Mouse (Mus musculus) liver, embryonic 16.5 days (tissue): ENCODE data around the gene Krtap29-1. TPM values are rescaled to one million over a fixed set of nuclear protein-coding genes. Genes with fewer than 3 reads are reported as not detected.

Experiments used
- ATAC-seq: fragments of 200-750 bp; cut with Nextera tagmentation; 2 replicates; pipeline ENCODE4 v1.8.0; 2017; ENCODE audit warnings: low read depth, mild to moderate bottlenecking, moderate number of reproducible peaks, moderate library complexity
- H3K27ac ChIP-seq: fragments of 300-500 bp; sonication (generic); 2 replicates; pipeline ENCODE4 v1.5.1; 2014; ENCODE audit warnings: mild to moderate bottlenecking, low read length
- H3K27me3 ChIP-seq: fragments of 300-500 bp; sonication (generic); 2 replicates; pipeline ENCODE4 v1.6.1; 2014; ENCODE audit warnings: low read depth, low read length, mixed read lengths; ENCODE audit not compliant: control insufficient read depth, insufficient read depth
- H3K36me3 ChIP-seq: fragments of 300-500 bp; sonication (generic); 2 replicates; pipeline ENCODE4 v1.6.1; 2014; ENCODE audit warnings: mild to moderate bottlenecking; ENCODE audit not compliant: control insufficient read depth, insufficient read depth
- H3K4me1 ChIP-seq: fragments of 300-500 bp; sonication (generic); 2 replicates; pipeline ENCODE4 v1.6.1; 2014; ENCODE audit warnings: low read depth, low read length, mixed read lengths; ENCODE audit not compliant: control insufficient read depth
- H3K4me2 ChIP-seq: fragments of 300-500 bp; sonication (generic); 2 replicates; pipeline ENCODE4 v1.6.1; 2014; ENCODE audit warnings: low read depth, low read length, mixed read lengths
- H3K4me3 ChIP-seq: fragments of 300-500 bp; sonication (generic); 2 replicates; pipeline ENCODE4 v1.5.1; 2014; ENCODE audit warnings: low read depth, mild to moderate bottlenecking, low read length
- H3K9ac ChIP-seq: fragments of 300-500 bp; sonication (generic); 2 replicates; pipeline ENCODE4 v1.6.1; 2014; ENCODE audit warnings: low read depth, low read length
- H3K9me3 ChIP-seq: fragments of 300-500 bp; sonication (generic); replicated peaks from 2 replicates; pipeline ENCODE4 v1.6.1; 2016; ENCODE audit warnings: low read length; ENCODE audit not compliant: control insufficient read depth
- WGBS: fragments of 180-500 bp; shearing (Covaris S2); extraction: QIAGEN DNeasy Blood & Tissue Kit; methylation state at CpG from one replicate; pipeline ENCODE4 v1.1.7; 2014; ENCODE audit not compliant: insufficient replicate concordance; 5-methylcytosine and 5-hydroxymethylcytosine counted together
- polyA plus RNA-seq: library from polyadenylated mRNA; unstranded; fragments of >200 nt; fragmentation: Nextera tagmentation; extraction: Ambion mirVana; gene quantifications from 2 replicates; pipeline ENCODE4 v1.2.1, GENCODE M21; 2015

The Krtap29-1 gene
- not detected in 2 replicates for polyA plus RNA-seq

- H3K9me3 ChIP-seq, result no peaks in the 10 kb centered on the region
- H3K27ac ChIP-seq, result no peak within 1 kb of the TSS
- H3K4me3 ChIP-seq, result no peak within 1 kb of the TSS
- no peaks in the 10 kb centered on the region for H3K4me1 ChIP-seq
- no peak within 1 kb of the TSS for H3K4me2 ChIP-seq
- no peaks in the 10 kb centered on the region for H3K27me3 ChIP-seq
- WGBS, result 54% methylated on average over 5 of the region's 5 CpGs
- no peak within 1 kb of the TSS for H3K9ac ChIP-seq
- no peaks in the 10 kb centered on the region for H3K36me3 ChIP-seq
- no peak for ATAC-seq
Observed at GRCm38 (mm10) chr11:99978953-99979352, at the start of gene Krtap29-1. TSS of gene Krtap29-1 (minus strand) at chr11:99979053.

DNA sequence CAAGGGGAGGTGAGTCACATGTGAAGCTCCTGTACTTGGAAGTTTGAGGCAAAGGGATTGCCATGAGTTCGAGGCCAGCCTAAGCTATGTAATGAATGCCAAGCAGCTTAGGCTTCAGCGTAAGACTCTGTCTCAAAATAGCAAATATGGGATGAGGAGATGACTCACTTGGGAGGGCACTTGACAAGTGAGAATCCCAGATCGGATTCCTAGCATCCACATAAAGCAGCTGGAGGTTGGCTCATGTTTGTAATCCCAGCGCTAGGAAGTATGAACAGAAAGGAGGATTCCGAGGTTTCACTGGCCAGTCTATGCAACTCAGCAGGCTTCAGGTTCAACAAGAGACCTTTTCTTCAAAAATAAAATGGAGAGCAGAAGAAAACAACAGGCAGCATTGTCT lies 42.6 kb upstream of the Krtap29-1 start:
- Histone ChIP-seq H3K4me2 (no peak overlapping the region), H3K36me3 (no peaks in the 10 kb centered on the region), H3K27ac (no peak overlapping the region), H3K9me3 (no peaks in the 10 kb centered on the region), H3K4me1 (no peaks in the 10 kb centered on the region), H3K9ac (no peak overlapping the region), H3K4me3 (no peak overlapping the region), H3K27me3 (no peaks in the 10 kb centered on the region)
- 57% methylated on average over 5 of the region's 5 CpGs for WGBS
- ATAC-seq, result no peak

DNA sequence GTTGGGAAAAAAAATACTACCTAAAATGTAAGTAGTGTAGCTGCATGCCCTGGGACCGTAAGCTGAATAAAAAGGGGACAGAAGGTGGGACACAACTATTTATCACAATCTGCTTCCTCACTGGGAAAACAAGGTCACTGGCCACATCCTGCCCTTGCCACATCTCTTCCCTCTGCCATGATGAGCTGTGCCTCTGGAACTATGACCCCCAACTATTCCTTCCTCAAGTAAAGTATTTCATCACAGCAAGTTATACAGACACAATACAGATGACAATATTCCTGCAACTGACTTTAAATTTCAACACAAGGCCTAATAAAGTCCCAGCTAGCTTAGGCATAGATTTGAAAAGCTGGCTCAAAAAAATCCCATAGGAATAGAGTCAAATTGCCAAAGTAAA lies 40.6 kb upstream of the Krtap29-1 start:
- Histone ChIP-seq H3K27me3 (no peaks in the 10 kb centered on the region), H3K4me2 (no peak overlapping the region), H3K9me3 (no peaks in the 10 kb centered on the region), H3K27ac (no peak overlapping the region), H3K36me3 (no peaks in the 10 kb centered on the region), H3K4me3 (no peak overlapping the region), H3K4me1 (no peaks in the 10 kb centered on the region), H3K9ac (no peak overlapping the region)
- no peak for ATAC-seq
- WGBS, result 66% methylated on average over 1 of the region's 1 CpGs

GRCm38 (mm10) chr11:100016112-100016511 lies 37.3 kb upstream of the Krtap29-1 start, which contains the start of gene Krt33a:
TSS of gene Krt33a (minus strand) at chr11:100016212.
- Histone ChIP-seq H3K27ac (no peak within 1 kb of the TSS), H3K27me3 (no peaks in the 10 kb centered on the region), H3K36me3 (no peaks in the 10 kb centered on the region), H3K4me2 (no peak within 1 kb of the TSS), H3K9ac (no peak within 1 kb of the TSS), H3K4me3 (no peak within 1 kb of the TSS), H3K9me3 (no peaks in the 10 kb centered on the region), H3K4me1 (no peaks in the 10 kb centered on the region)
- ATAC-seq, result no peak
- WGBS, result 61% methylated on average over 4 of the region's 4 CpGs

DNA sequence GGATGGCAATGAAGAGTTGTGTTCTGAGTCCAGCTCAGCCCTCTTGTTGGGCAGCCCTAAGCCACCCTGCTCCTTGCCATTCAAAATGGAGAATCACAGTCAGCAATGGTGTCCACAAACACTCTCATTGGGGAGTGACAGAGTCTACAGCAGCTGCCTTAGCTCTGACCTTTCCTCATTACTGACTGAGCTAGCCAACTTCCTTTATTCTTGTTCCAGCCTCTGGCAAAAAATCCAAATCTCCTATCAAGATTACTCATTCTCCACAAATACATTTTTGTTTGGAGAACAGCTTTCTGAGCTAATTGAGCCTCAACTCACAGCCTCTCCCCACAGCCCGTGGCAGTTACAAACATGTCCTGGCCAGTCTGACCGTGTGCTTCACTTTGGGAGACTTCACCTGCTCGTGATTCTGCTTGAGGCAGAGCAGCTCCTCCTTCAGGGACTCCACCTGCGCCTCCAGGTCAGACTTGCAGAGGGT lies 34.9 kb upstream of the Krtap29-1 start:
- Histone ChIP-seq H3K36me3 (no peaks in the 10 kb centered on the region), H3K4me1 (no peaks in the 10 kb centered on the region), H3K4me2 (no peak overlapping the region), H3K27ac (no peak overlapping the region), H3K9me3 (no peaks in the 10 kb centered on the region), H3K4me3 (no peak overlapping the region), H3K9ac (no peak overlapping the region), H3K27me3 (no peaks in the 10 kb centered on the region)
- 46% methylated on average over 4 of the region's 4 CpGs for WGBS
- ATAC-seq, result no peak

GRCm38 (mm10) chr11:100010682-100011081 lies 31.8 kb upstream of the Krtap29-1 start:
- H3K4me2 ChIP-seq, result no peak overlapping the region
- no peak overlapping the region for H3K27ac ChIP-seq
- ATAC-seq, result no peak
- H3K27me3 ChIP-seq, result no peaks in the 10 kb centered on the region
- 55% methylated on average over 5 of the region's 5 CpGs for WGBS
- H3K36me3 ChIP-seq, result no peaks in the 10 kb centered on the region
- H3K4me1 ChIP-seq, result no peaks in the 10 kb centered on the region
- H3K9me3 ChIP-seq, result no peaks in the 10 kb centered on the region
- no peak overlapping the region for H3K4me3 ChIP-seq
- H3K9ac ChIP-seq, result no peak overlapping the region

DNA sequence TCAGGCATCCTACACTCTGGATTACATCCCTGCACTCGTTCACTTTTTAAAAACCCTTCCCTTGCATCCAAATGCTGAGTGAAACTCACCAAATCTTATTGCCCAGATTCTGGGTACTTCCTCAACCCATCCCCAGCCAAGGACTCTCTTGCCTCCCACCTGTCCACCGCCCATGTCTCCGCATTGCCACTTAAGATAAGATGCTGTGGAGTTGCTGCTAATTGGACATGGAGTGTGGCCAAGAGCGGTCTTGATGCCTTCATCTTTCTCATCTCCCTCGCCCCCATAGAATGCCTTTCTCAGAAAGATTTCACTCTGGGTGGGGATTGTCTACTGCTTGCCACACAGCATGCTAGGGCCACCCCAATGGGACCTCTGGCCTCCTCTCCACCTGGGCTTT lies 29.5 kb upstream of the Krtap29-1 start:
- Histone ChIP-seq H3K36me3 (no peaks in the 10 kb centered on the region), H3K27me3 (no peaks in the 10 kb centered on the region), H3K4me3 (no peak overlapping the region), H3K9me3 (no peaks in the 10 kb centered on the region), H3K9ac (no peak overlapping the region), H3K4me1 (no peaks in the 10 kb centered on the region), H3K4me2 (no peak overlapping the region), H3K27ac (no peak overlapping the region)
- 54% methylated on average over 5 of the region's 5 CpGs for WGBS
- ATAC-seq, result no peak

- 36% methylated on average over 3 of the region's 3 CpGs for WGBS
- H3K36me3 ChIP-seq, result no peaks in the 10 kb centered on the region
- no peaks in the 10 kb centered on the region for H3K27me3 ChIP-seq
- no peak overlapping the region for H3K4me2 ChIP-seq
- H3K4me3 ChIP-seq, result no peak overlapping the region
- H3K9ac ChIP-seq, result no peak overlapping the region
- no peaks in the 10 kb centered on the region for H3K4me1 ChIP-seq
- ATAC-seq, result no peak
- no peaks in the 10 kb centered on the region for H3K9me3 ChIP-seq
- H3K27ac ChIP-seq, result no peak overlapping the region
Observed at GRCm38 (mm10) chr11:100006624-100007023, 27.8 kb upstream of the Krtap29-1 start.

DNA sequence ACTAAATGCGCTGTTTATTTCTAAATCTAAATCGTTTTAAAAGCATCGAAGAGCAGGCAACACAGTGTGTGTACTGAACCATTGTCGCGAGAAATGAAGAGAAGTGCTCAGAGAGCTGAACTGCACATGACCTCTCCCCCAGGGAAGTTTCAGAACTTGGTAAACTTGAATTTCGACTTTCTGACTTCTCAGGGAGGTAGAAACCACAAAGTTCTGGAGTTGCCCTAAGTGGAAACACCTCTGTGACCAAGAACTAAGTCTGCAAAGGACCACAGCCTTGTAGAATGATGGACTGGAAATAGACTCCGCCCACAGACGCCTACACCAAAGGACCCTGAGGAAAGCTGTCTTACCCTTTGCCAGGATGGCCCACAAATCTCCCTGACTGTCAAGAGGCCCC lies 27.1 kb upstream of the Krtap29-1 start:
- Histone ChIP-seq H3K36me3 (no peaks in the 10 kb centered on the region), H3K27me3 (no peaks in the 10 kb centered on the region), H3K4me3 (no peak overlapping the region), H3K4me1 (no peaks in the 10 kb centered on the region), H3K9ac (no peak overlapping the region), H3K4me2 (no peak overlapping the region), H3K9me3 (no peaks in the 10 kb centered on the region), H3K27ac (no peak overlapping the region)
- WGBS, result 71% methylated on average over 8 of the region's 8 CpGs
- ATAC-seq, result no peak
